Mouse (Mus musculus): ENCODE data around the gene 3110040N11Rik. TPM values are rescaled to one million over a fixed set of nuclear protein-coding genes. Genes with fewer than 3 reads are reported as not detected.

The 3110040N11Rik gene
- total and polyA plus RNA-seq, 3 experiments: 22.4 to 26.0 (median 25.4) TPM

DNA sequence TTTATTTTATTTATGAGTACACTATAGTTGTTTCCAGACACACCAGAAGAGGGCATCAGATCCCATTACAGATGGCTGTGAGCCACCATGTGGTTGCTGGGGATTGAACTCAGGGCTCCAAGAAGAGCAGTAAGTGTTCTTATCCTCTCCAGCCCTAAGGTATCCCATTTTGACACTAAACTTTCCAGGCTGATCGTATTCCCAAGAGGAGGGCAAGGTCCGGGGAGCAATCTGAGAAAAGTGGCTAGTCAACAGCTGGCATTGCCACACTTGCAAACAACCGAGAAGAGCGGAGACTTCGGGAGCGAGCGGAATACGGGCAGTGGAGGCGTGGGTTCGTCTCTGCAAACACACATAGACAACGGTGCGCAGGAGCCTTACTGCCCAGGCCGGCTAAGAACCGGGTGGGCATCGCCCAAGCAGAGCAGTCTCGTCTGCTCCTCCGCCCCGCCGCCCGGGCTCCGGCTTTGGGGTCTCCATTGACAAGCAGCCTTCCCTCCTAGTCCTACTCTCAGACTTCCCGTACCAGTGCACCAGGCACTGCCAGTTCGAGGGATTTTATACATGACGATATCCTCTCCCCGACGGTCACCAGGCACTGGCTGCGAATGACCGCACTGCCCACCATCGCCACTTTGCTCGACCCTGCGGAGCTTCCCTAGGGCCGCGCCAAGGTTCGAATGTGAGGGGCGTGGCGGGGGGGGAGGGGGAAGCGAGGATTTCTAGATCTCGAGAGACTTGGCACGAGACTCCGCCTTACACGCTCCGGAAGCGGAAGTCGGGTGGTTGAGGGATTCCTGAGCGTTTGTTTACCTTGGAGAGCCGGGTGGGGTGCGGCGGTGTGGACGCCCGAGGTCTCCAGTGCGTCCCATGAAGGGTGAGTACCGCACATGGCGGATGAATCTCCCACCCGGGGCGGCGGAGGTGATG lies 26.8 kb downstream of the 3110040N11Rik start, which contains the start of gene Ramac:
Gene Ramac (plus strand): TSS at position 746 of the 930 bp plus-strand sequence.
- DNase-seq: peak; percentile 87 to 90
- Histone ChIP-seq H3K27me3 (ENCODE audit: control insufficient read depth, insufficient read depth, low read length) (no peaks in the 10 kb centered on the region), H3K4me3 (peak within 1 kb of the TSS; percentile 80), H3K36me3 (ENCODE audit: control insufficient read depth, insufficient read depth, low read length) (peaks cover 5% of the 10 kb centered on the region; the same call in 1 of the 2 replicates), H3K79me2 (replicated peaks; ENCODE audit: control insufficient read depth, insufficient read depth, low read length) (peaks cover 7% of the 10 kb centered on the region), H3K9ac (ENCODE audit: low read depth, low read length) (peak within 1 kb of the TSS; percentile 87), H3K4me1 (ENCODE audit: control insufficient read depth, insufficient read depth, low read length) (no peaks in the 10 kb centered on the region), H3K27ac (peak within 1 kb of the TSS; percentile 87)
- intact Hi-C loops (cut with DNase I): no loop called here
- peak; percentile 77 for TF ChIP-seq POLR2A (IDR thresholded peaks at IDR 0.05; ENCODE audit: insufficient read depth, low read depth, low read length)
- TF ChIP-seq CTCF (IDR thresholded peaks at IDR 0.05): peak; percentile 11; the same call in 1 of the 2 replicates
- TF ChIP-seq EP300 (IDR thresholded peaks at IDR 0.05; ENCODE audit: insufficient read depth, low read depth, low read length): peak; percentile 60; the same call in 1 of the 2 replicates
- WGBS: under 1% methylated on average over 56 of the region's 56 CpGs

DNA sequence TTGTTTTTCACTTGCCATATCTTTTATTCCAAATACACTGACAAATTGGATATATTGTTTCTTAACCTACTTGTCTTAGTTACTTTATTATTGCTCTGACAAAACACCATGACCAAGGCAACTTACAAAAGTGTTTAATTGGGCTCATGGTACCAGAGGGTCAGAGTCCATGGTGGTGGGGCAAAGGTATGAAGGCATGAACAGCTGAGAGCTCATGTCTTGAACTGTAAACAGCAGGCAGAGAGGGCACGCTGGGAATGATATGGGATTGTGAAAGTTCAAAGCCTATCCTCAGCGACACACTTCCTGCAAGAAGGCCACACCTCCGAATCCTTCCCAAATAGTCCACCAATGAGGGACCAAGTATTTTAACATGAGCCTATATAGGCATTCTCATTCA lies 41.3 kb downstream of the 3110040N11Rik start:
- Histone ChIP-seq H3K79me2 (replicated peaks; ENCODE audit: control insufficient read depth, insufficient read depth, low read length) (no peaks in the 10 kb centered on the region), H3K4me1 (ENCODE audit: control insufficient read depth, insufficient read depth, low read length) (no peaks in the 10 kb centered on the region), H3K4me3 (no peak overlapping the region), H3K36me3 (ENCODE audit: control insufficient read depth, insufficient read depth, low read length) (no peaks in the 10 kb centered on the region), H3K27me3 (ENCODE audit: control insufficient read depth, insufficient read depth, low read length) (no peaks in the 10 kb centered on the region), H3K27ac (no peak overlapping the region), H3K9ac (ENCODE audit: low read depth, low read length) (no peak overlapping the region)
- TF ChIP-seq EP300 (IDR thresholded peaks at IDR 0.05; ENCODE audit: insufficient read depth, low read depth, low read length) (no peak), CTCF (IDR thresholded peaks at IDR 0.05) (no peak), POLR2A (IDR thresholded peaks at IDR 0.05; ENCODE audit: insufficient read depth, low read depth, low read length) (no peak)
- intact Hi-C loops (cut with DNase I): loop anchor here (10.0 kb wide), 1 partner anchor 353 kb away; no protein-coding TSS in a partner anchor
- DNase-seq: no peak
- WGBS: 79% methylated on average over 3 of the region's 3 CpGs

DNA sequence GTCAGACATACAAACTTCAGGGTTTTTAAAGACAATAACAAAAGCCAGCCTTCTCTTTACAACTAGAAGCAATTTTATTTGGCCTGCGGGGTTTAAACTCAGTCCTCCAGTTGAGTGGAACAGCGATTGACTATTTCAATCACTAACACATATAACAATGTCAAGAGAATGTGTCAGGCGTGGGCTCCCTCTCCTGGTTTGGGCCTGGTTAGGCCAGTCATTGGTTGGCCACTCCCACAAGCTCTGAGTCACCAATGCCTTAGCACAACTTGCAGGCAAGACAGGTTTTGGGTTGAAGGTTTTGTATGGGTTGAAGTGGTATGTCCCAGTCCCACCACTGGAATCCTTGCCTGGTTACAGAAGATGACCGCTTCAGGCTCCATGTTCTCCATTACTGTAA lies 45.1 kb downstream of the 3110040N11Rik start:
- Histone ChIP-seq H3K27ac (no peak overlapping the region), H3K27me3 (ENCODE audit: control insufficient read depth, insufficient read depth, low read length) (no peaks in the 10 kb centered on the region), H3K4me1 (ENCODE audit: control insufficient read depth, insufficient read depth, low read length) (no peaks in the 10 kb centered on the region), H3K79me2 (replicated peaks; ENCODE audit: control insufficient read depth, insufficient read depth, low read length) (no peaks in the 10 kb centered on the region), H3K36me3 (ENCODE audit: control insufficient read depth, insufficient read depth, low read length) (no peaks in the 10 kb centered on the region), H3K4me3 (no peak overlapping the region), H3K9ac (ENCODE audit: low read depth, low read length) (no peak overlapping the region)
- TF ChIP-seq CTCF (IDR thresholded peaks at IDR 0.05): peak; percentile 73
- TF ChIP-seq EP300 (IDR thresholded peaks at IDR 0.05; ENCODE audit: insufficient read depth, low read depth, low read length): 0 out of 2 replicates have a peak, but pooled peaks have one; percentile 70
- no peak for TF ChIP-seq POLR2A (IDR thresholded peaks at IDR 0.05; ENCODE audit: insufficient read depth, low read depth, low read length)
- peak; percentile 26 to 40 for DNase-seq
- WGBS: 51% methylated on average over 4 of the region's 4 CpGs
- intact Hi-C loops (cut with DNase I): loop anchor here (5.0 to 10.0 kb wide), 4 partner anchors 62 to 349 kb away; no protein-coding TSS in a partner anchor

DNA sequence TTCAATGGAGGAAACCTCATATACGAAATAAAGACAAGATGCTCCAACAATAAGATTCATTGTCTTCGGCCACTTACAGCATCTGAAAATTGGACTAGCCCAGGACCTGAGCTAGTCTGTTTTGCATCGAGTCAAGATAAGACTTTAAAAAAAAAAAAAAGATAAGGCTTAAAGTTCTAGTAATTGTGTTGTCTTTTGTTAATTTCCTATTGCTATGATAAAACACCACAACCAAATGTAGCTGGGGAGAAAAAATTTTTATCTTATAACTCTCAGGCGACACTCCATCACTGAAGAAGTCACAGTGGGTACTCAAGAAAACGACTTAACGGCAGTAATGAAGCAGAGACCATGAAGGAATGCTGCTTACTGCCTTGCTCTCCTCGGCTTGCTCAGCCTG lies 49.3 kb downstream of the 3110040N11Rik start:
- Histone ChIP-seq H3K79me2 (replicated peaks; ENCODE audit: control insufficient read depth, insufficient read depth, low read length) (no peaks in the 10 kb centered on the region), H3K36me3 (ENCODE audit: control insufficient read depth, insufficient read depth, low read length) (no peaks in the 10 kb centered on the region), H3K9ac (ENCODE audit: low read depth, low read length) (no peak overlapping the region), H3K27me3 (ENCODE audit: control insufficient read depth, insufficient read depth, low read length) (no peaks in the 10 kb centered on the region), H3K4me3 (no peak overlapping the region), H3K27ac (no peak overlapping the region), H3K4me1 (ENCODE audit: control insufficient read depth, insufficient read depth, low read length) (no peaks in the 10 kb centered on the region)
- TF ChIP-seq CTCF (IDR thresholded peaks at IDR 0.05): no peak
- TF ChIP-seq POLR2A (IDR thresholded peaks at IDR 0.05; ENCODE audit: insufficient read depth, low read depth, low read length): no peak
- TF ChIP-seq EP300 (IDR thresholded peaks at IDR 0.05; ENCODE audit: insufficient read depth, low read depth, low read length): no peak
- 82% methylated on average over 7 of the region's 7 CpGs for WGBS
- no peak for DNase-seq
- intact Hi-C loops (cut with DNase I): loop anchor here (5.0 to 10.0 kb wide), 4 partner anchors 58 to 345 kb away; no protein-coding TSS in a partner anchor

DNA sequence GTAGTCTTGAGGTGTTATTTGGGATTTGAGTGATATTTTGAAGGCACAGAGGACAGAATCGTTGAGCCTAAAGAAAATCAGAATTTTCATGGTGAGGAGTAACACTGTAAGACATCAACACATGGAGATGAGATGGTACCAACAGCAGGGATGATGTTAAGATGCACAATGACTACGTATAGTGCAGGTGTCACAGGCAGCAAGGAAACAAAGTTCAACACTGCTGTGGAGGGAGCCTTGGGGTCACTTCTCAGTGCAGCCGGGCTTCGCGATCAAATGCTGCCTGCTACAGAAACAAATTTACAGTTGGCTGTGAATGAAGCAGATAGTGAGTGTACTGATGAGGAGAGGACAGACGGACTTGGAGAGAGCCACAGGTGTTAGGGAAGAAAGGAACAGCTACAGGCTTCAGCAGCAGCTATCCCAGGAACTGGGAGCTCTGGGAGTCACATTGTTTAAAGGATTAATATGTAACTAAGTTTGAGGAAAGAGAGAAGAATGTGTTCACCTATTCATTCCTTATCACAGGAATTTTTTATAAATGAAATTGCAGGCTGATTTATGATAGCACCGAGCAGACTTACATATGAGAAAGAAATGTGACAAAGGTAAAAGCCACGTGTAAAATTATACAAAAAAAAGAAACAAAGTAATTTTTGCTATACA lies 50.4 kb downstream of the 3110040N11Rik start:
- H3K79me2 ChIP-seq (replicated peaks; ENCODE audit: control insufficient read depth, insufficient read depth, low read length): no peaks in the 10 kb centered on the region
- WGBS: 63% methylated on average over 8 of the region's 8 CpGs
- no peaks in the 10 kb centered on the region for H3K27me3 ChIP-seq (ENCODE audit: control insufficient read depth, insufficient read depth, low read length)
- H3K36me3 ChIP-seq (ENCODE audit: control insufficient read depth, insufficient read depth, low read length): no peaks in the 10 kb centered on the region
- no peaks in the 10 kb centered on the region for H3K4me1 ChIP-seq (ENCODE audit: control insufficient read depth, insufficient read depth, low read length)
- H3K9ac ChIP-seq (ENCODE audit: low read depth, low read length): no peak overlapping the region
- H3K4me3 ChIP-seq: no peak overlapping the region
- TF ChIP-seq POLR2A (IDR thresholded peaks at IDR 0.05; ENCODE audit: insufficient read depth, low read depth, low read length): no peak
- no peak for TF ChIP-seq EP300 (IDR thresholded peaks at IDR 0.05; ENCODE audit: insufficient read depth, low read depth, low read length)
- no peak for TF ChIP-seq CTCF (IDR thresholded peaks at IDR 0.05)
- no peak overlapping the region for H3K27ac ChIP-seq
- intact Hi-C loops (cut with DNase I): no loop called here
- no peak for DNase-seq
